Mouse (Mus musculus) midbrain, embryonic 13.5 days (tissue): ENCODE measurements around the gene Ggact. TPM values are rescaled to one million over a fixed set of nuclear protein-coding genes. Genes with fewer than 3 reads are reported as not detected.

Experiments
- ATAC-seq: fragments of 200-750 bp; cut with Nextera tagmentation; 2 replicates; pipeline ENCODE4 v1.8.0; 2017; ENCODE audit warnings: mild to moderate bottlenecking, moderate TSS enrichment, moderate library complexity
- H3K27ac ChIP-seq: fragments of 300-500 bp; sonication (generic); 2 replicates; pipeline ENCODE4 v1.5.1; 2015; ENCODE audit warnings: inconsistent platforms, mild to moderate bottlenecking, moderate library complexity
- H3K27me3 ChIP-seq: fragments of 300-500 bp; sonication (generic); 2 replicates; pipeline ENCODE4 v1.6.1; 2015; ENCODE audit warnings: mild to moderate bottlenecking, inconsistent platforms
- H3K36me3 ChIP-seq: fragments of 300-500 bp; sonication (generic); 2 replicates; pipeline ENCODE4 v1.6.1; 2015; ENCODE audit warnings: mild to moderate bottlenecking, inconsistent platforms
- H3K4me1 ChIP-seq: fragments of 300-500 bp; sonication (generic); replicated peaks from 2 replicates; pipeline ENCODE4 v1.6.1; 2015; ENCODE audit warnings: inconsistent platforms
- H3K4me2 ChIP-seq: fragments of 300-500 bp; sonication (generic); replicated peaks from 2 replicates; pipeline ENCODE4 v1.6.1; 2015; ENCODE audit warnings: moderate library complexity, mild to moderate bottlenecking, inconsistent platforms
- H3K4me3 ChIP-seq: fragments of 300-500 bp; sonication (generic); replicated peaks from 2 replicates; pipeline ENCODE4 v1.5.1; 2015; ENCODE audit warnings: mild to moderate bottlenecking, inconsistent platforms
- H3K9ac ChIP-seq: fragments of 300-500 bp; sonication (generic); replicated peaks from 2 replicates; pipeline ENCODE4 v1.6.1; 2015; ENCODE audit warnings: mild to moderate bottlenecking, inconsistent platforms
- H3K9me3 ChIP-seq: fragments of 300-500 bp; sonication (generic); 2 replicates; pipeline ENCODE4 v1.6.1; 2016; ENCODE audit warnings: mild to moderate bottlenecking, inconsistent platforms
- WGBS: fragments of 180-500 bp; shearing (Covaris S2); methylation state at CpG from one replicate; pipeline ENCODE4 v1.1.7; 2015; 5-methylcytosine and 5-hydroxymethylcytosine counted together
- polyA plus RNA-seq: library from polyadenylated mRNA; unstranded; fragments of >200 nt; fragmentation: Nextera tagmentation; extraction: Ambion mirVana; gene quantifications from 2 replicates; pipeline ENCODE4 v1.2.1, GENCODE M21; 2015

Ggact gene
- polyA plus RNA-seq, 1 experiment from 2014 or later, result 4.7 TPM

DNA sequence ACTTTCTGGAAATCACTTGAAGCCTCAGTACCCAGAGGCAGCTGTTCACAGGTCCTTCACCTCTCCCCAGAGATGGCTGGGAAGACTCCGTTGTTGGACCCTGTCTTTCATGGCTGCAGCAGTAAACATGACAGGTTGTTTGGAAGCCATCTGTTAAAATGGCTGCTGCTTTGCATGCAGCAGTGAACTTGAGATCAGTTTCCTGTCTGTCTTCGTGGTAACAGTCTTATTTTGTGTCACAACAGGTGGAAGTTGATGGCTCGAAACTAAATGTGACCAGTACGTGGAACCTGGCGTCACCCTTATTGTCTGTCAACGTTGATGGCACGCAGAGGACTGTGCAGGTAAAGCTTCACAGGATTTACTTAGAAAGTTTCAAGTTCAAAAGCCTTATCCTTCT is 123.4 kb downstream of the Ggact start:
- H3K4me1 ChIP-seq, result no peaks in the 10 kb centered on the region
- no peak for ATAC-seq
- no peak overlapping the region for H3K4me2 ChIP-seq
- 83% methylated on average over 7 of the region's 7 CpGs for WGBS
- H3K9ac ChIP-seq, result no peak overlapping the region
- no peak overlapping the region for H3K4me3 ChIP-seq
- no peaks in the 10 kb centered on the region for H3K27me3 ChIP-seq
- H3K9me3 ChIP-seq, result no peaks in the 10 kb centered on the region
- H3K27ac ChIP-seq, result no peak overlapping the region
- no peaks in the 10 kb centered on the region for H3K36me3 ChIP-seq

GRCm38 (mm10) chr14:122788199-122788598 is 125.4 kb downstream of the Ggact start:
- no peak overlapping the region for H3K4me3 ChIP-seq
- no peaks in the 10 kb centered on the region for H3K4me1 ChIP-seq
- no peaks in the 10 kb centered on the region for H3K27me3 ChIP-seq
- 87% methylated on average over 2 of the region's 2 CpGs for WGBS
- no peak overlapping the region for H3K9ac ChIP-seq
- no peak overlapping the region for H3K27ac ChIP-seq
- ATAC-seq, result no peak
- H3K9me3 ChIP-seq, result no peaks in the 10 kb centered on the region
- no peak overlapping the region for H3K4me2 ChIP-seq
- no peaks in the 10 kb centered on the region for H3K36me3 ChIP-seq

DNA sequence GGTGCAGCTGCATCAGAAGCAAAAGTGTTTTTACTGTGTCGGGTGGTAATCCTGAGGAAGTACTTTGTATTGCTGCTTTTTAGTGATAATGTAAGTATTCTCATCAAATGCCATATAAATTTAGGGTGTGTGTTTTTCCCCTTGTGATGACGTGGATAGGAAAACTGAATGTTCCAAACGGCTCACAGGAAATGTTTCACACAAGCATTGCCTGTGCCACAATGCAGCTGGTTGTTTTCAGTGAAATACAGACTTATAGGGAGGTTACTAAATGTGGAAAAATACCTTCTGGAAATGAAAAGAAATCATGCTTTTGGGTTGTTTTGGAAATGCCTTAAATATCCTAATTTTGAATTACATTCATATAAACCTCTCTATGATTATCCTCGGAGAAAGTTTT is 128.9 kb downstream of the Ggact start:
- H3K4me2 ChIP-seq, result no peak overlapping the region
- H3K27me3 ChIP-seq, result no peaks in the 10 kb centered on the region
- no peak overlapping the region for H3K9ac ChIP-seq
- WGBS, result 90% methylated on average over 4 of the region's 4 CpGs
- H3K4me1 ChIP-seq, result no peaks in the 10 kb centered on the region
- H3K36me3 ChIP-seq, result no peaks in the 10 kb centered on the region
- H3K4me3 ChIP-seq, result no peak overlapping the region
- no peaks in the 10 kb centered on the region for H3K9me3 ChIP-seq
- H3K27ac ChIP-seq, result no peak overlapping the region
- no peak for ATAC-seq

DNA sequence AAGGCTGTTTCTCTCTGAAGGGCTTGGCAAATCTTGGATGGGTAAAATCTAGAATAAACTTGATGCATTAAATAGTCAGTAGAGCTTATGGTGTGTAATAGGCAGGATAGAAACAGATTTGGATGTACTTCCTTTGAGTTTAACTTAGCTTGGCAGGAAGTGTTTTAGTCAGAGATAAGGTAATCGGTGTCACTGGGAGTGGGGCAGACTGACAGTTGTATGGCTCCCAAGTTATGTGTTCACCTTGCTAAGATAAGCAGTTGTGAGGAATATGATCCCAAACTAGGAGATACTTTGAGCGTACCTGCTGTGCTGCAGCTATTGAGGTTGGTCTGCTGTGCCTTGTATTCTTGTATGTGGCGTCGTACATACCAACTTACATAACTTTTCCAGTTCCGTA is 147.1 kb downstream of the Ggact start:
- Histone ChIP-seq H3K27ac (no peak overlapping the region), H3K4me1 (peaks cover 10% of the 10 kb centered on the region; the same call in 1 of the 2 replicates), H3K36me3 (no peaks in the 10 kb centered on the region), H3K9ac (no peak overlapping the region), H3K9me3 (no peaks in the 10 kb centered on the region), H3K4me2 (no peak overlapping the region), H3K4me3 (no peak overlapping the region), H3K27me3 (no peaks in the 10 kb centered on the region)
- ATAC-seq, result no peak
- WGBS, result 95% methylated on average over 5 of the region's 5 CpGs

Other genes starting within 250 kb of the Ggact start
- gene Tmtc4, start 70.3 kb upstream of the Ggact start, polyA plus RNA-seq, result 48.1 and 51.5 TPM in 2 replicates